Mouse (Mus musculus) heart, embryonic 12.5 days (tissue): Measurements from ENCODE around the gene Tmem270. TPM values are rescaled to one million over a fixed set of nuclear protein-coding genes. Genes with fewer than 3 reads are reported as not detected.

ENCODE experiments used
- ATAC-seq: fragments of 200-750 bp; cut with Nextera tagmentation; 2 replicates; pipeline ENCODE4 v1.8.0; 2017; ENCODE audit warnings: moderate TSS enrichment, moderate library complexity; ENCODE audit not compliant: insufficient number of reproducible peaks, low FRiP score
- H3K27ac ChIP-seq: fragments of 300-500 bp; sonication (generic); 2 replicates; pipeline ENCODE4 v1.5.1; 2016; ENCODE audit warnings: mild to moderate bottlenecking, moderate library complexity; ENCODE audit not compliant: poor library complexity, severe bottlenecking
- H3K27me3 ChIP-seq: fragments of 300-500 bp; sonication (generic); replicated peaks from 2 replicates; pipeline ENCODE4 v1.6.1; 2016; ENCODE audit warnings: mild to moderate bottlenecking, moderate library complexity
- H3K36me3 ChIP-seq: fragments of 300-500 bp; sonication (generic); 2 replicates; pipeline ENCODE4 v1.6.1; 2016; ENCODE audit warnings: mild to moderate bottlenecking, moderate library complexity
- H3K4me1 ChIP-seq: fragments of 300-500 bp; sonication (generic); replicated peaks from 2 replicates; pipeline ENCODE4 v1.6.1; 2016; ENCODE audit warnings: mild to moderate bottlenecking
- H3K4me2 ChIP-seq: fragments of 300-500 bp; sonication (generic); 2 replicates; pipeline ENCODE4 v1.6.1; 2016; ENCODE audit warnings: mild to moderate bottlenecking, moderate library complexity
- H3K4me3 ChIP-seq: fragments of 300-500 bp; sonication (generic); 2 replicates; pipeline ENCODE4 v1.5.1; 2016; ENCODE audit warnings: mild to moderate bottlenecking
- H3K9ac ChIP-seq: fragments of 300-500 bp; sonication (generic); 2 replicates; pipeline ENCODE4 v1.6.1; 2016; ENCODE audit warnings: mild to moderate bottlenecking, moderate library complexity
- H3K9me3 ChIP-seq: fragments of 300-500 bp; sonication (generic); replicated peaks from 2 replicates; pipeline ENCODE4 v1.6.1; 2016; ENCODE audit warnings: mild to moderate bottlenecking, moderate library complexity
- WGBS: fragments of 180-500 bp; shearing (Covaris S2); methylation state at CpG from one replicate; pipeline ENCODE4 v1.1.7; 2016; 5-methylcytosine and 5-hydroxymethylcytosine counted together
- polyA plus RNA-seq: library from polyadenylated mRNA; unstranded; fragments of >200 nt; fragmentation: Nextera tagmentation; extraction: Ambion mirVana; gene quantifications from 2 replicates; pipeline ENCODE4 v1.2.1, GENCODE M21; 2016

Tmem270 gene
- polyA plus RNA-seq, 1 experiment from 2014 or later = not detected

DNA sequence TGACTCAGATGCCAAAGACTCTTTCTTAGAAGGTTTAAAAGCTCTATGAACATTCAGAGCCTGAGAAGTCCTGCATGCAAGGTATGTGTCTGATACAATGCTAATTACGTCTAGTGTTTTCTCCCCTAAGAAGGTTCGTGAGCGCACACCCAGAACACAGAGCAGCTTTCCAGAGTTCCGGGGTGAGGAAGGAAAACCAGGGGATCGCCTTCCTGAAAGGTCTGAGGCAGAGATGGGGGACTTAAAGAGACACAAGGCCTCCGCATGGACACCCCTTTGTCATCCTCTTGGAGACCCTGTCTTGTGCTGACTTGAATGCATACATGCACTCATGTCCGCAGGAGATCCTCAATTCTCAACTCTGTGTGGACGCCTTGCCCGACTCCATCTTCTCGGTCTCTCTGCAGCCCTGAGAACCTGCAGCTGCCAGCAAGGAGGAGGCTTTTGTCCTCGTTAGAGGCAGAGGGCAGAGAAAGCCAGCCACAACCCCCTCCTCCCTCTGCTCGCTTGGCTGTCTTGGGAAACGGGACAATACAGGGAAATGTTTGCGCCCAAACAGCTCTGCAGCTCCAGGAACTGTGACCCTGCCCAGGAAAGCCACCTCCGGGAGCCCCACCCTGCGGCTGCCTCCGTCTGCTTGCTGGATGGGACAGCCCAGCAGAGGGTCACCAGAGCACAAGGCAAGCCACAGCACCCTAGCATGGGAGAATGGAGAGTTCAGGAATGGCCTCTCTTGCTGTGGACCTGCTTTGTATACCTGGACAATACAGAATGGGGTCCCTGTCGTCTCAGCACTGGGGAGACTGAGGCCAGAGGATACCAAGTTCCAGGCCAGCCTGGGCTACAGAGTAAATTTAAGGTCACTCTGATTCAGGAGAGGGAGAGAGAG is 18.8 kb downstream of the Tmem270 start:
- Histone ChIP-seq H3K4me2 (no peak overlapping the region), H3K36me3 (no peaks in the 10 kb centered on the region), H3K9ac (no peak overlapping the region), H3K27me3 (no peaks in the 10 kb centered on the region), H3K27ac (peak overlapping the region; percentile 42), H3K9me3 (no peaks in the 10 kb centered on the region), H3K4me3 (no peak overlapping the region), H3K4me1 (0 out of 2 replicates have a peak, but pooled peaks cover 11% of the 10 kb centered on the region)
- ATAC-seq = peak; percentile 68
- 58% methylated on average over 18 of the region's 18 CpGs for WGBS

DNA sequence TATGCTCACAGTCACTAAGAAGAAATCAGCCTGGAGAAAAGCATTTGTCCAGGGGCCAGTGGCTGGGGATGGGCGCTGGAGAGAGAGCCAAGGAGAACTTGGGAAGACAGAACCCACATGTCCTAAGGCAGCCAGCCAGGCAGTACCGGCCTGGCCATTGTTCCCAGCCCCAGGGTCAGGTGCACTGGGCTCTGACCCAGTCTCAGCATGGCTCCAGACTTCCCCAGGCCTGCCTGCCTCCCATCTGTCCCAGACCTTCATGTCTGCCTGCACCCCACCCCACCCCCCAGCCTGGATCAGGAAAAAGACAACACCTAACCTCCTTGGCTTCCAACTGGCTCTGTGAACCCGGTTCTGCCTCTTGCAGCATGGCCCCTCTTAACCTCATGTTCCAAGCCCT is 23.5 kb downstream of the Tmem270 start:
- WGBS = 85% methylated on average over 3 of the region's 3 CpGs
- no peak overlapping the region for H3K4me2 ChIP-seq
- no peak for ATAC-seq
- H3K4me1 ChIP-seq = no peaks in the 10 kb centered on the region
- H3K9ac ChIP-seq = no peak overlapping the region
- H3K9me3 ChIP-seq = peaks cover 9% of the 10 kb centered on the region
- peaks cover 3% of the 10 kb centered on the region; the same call in 1 of the 2 replicates for H3K27me3 ChIP-seq
- H3K4me3 ChIP-seq = no peak overlapping the region
- H3K27ac ChIP-seq = no peak overlapping the region
- H3K36me3 ChIP-seq = no peaks in the 10 kb centered on the region

DNA sequence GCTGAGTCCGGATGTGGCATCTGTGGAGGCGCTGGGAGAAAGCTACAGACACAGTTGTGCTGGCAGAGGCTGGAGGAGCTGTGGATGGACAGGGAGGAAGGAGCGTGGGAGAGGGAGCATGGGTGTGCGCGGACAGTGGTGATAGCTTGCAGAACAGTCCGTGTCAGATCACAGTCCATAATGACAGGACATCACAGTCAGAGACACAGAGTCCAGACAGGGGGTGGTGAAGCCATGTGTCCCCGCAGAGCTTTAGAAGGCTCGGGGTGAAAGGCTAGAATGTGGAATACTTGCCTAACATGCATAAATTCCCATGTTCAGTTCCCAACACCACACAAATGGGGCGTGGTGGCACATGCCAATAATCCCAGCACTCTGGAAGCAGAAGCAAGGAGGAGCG is 29.7 kb downstream of the Tmem270 start:
- 49% methylated on average over 10 of the region's 10 CpGs for WGBS
- Histone ChIP-seq H3K36me3 (no peaks in the 10 kb centered on the region), H3K27me3 (peaks cover 3% of the 10 kb centered on the region; the same call in 1 of the 2 replicates), H3K9ac (no peak overlapping the region), H3K27ac (no peak overlapping the region), H3K4me2 (no peak overlapping the region), H3K4me3 (no peak overlapping the region), H3K4me1 (peaks cover 3% of the 10 kb centered on the region), H3K9me3 (peaks cover 9% of the 10 kb centered on the region)
- no peak for ATAC-seq

DNA sequence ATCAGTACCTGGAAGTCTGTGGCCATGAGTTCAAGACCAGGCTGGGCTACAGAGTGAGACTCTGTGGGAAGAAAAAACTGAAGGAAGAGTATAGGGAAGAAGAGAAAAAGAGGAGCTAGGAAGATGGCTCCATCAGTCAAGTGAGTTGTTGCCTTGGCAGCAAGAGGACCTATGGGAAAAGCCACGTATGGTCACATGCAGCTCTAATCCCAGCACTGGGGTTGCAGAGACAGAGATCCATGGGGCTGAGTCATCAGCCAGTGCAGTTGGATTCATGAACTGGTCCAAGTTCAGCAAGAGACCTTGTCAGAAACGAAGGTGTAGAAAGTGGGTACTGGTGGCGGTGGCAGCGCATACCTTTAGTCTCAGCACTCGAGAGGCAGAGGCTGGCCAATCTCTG is 31.3 kb downstream of the Tmem270 start:
- no peak overlapping the region for H3K9ac ChIP-seq
- 79% methylated on average over 5 of the region's 5 CpGs for WGBS
- no peak overlapping the region for H3K27ac ChIP-seq
- no peak for ATAC-seq
- no peaks in the 10 kb centered on the region for H3K9me3 ChIP-seq
- no peak overlapping the region for H3K4me2 ChIP-seq
- H3K4me3 ChIP-seq = no peak overlapping the region
- H3K27me3 ChIP-seq = peaks cover 3% of the 10 kb centered on the region; the same call in 1 of the 2 replicates
- H3K36me3 ChIP-seq = no peaks in the 10 kb centered on the region
- peaks cover 3% of the 10 kb centered on the region for H3K4me1 ChIP-seq

DNA sequence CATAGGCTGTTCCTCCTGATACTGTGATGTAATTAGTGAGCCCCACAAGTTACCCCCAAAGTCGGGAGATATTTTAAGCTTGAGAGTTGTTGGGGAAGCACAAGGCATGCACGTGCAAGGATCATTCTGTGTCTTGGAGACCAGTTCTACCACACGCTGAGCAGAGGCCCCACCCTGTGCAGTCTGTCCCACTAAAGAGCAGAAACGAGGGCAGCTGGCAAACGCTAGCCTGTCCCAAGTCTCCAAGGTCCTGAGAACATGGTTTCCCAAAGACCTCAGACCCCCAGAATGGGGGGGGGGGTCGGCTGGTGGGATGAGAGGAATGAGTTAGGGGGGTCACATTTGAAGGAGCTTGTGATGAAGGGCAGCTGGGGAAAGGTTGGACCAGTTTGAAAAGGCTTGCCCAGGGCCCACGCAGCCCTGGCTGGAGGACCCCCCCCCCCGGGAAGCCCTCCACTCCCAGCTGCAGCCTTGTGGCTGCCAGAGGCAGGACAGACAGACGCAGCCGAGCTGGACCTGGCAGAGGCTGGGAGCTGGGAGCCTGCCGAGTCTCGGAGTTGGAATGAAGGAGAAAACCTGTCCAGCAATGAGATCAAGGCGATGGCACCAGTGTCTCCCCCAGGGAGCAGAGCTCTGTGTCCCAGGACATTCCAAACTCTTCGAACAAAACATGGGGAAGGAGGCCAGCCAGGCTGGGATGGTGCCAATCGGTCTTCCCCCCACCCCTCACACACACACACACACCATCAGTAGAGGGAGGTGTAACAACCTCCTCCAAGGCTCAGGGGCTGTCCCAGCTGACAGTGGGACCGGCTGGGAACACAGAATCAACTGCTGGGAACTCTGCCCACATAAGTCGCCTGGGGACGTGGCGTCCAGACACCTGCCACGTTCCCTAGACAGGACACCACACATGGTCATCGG is 32.3 kb downstream of the Tmem270 start:
- WGBS = 68% methylated on average over 21 of the region's 21 CpGs

DNA sequence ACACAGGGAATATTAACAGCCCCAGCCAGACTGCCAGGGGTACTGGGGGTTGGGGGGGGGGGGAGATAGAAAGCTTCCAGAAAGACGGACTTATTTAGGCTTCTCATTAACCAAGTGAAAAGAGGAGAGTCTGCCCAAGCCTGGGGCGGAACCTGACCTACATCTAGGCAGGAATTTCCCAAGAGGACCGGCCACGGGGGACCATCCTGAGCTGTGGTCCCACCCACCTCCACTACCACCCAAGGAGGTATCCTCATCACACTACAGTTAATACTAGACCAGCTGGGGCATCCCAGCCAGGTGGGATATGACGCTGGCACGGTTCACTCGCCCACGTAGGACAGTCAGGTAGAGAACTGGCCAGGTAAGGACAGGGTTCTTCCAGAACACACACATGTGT is 33.5 kb downstream of the Tmem270 start:
- H3K27ac ChIP-seq = no peak overlapping the region
- no peak overlapping the region for H3K9ac ChIP-seq
- H3K36me3 ChIP-seq = no peaks in the 10 kb centered on the region
- ATAC-seq = peak; percentile 53; the same call in 1 of the 2 replicates
- H3K9me3 ChIP-seq = no peaks in the 10 kb centered on the region
- H3K4me3 ChIP-seq = no peak overlapping the region
- no peak overlapping the region for H3K4me2 ChIP-seq
- H3K4me1 ChIP-seq = peaks cover 4% of the 10 kb centered on the region
- WGBS = 80% methylated on average over 8 of the region's 8 CpGs
- H3K27me3 ChIP-seq = no peaks in the 10 kb centered on the region; the same call in 1 of the 2 replicates

More for the DNA sequence above, 32.3 kb downstream of the Tmem270 start:
- Histone ChIP-seq H3K4me2 (no peak overlapping the region), H3K4me1 (peaks cover 3% of the 10 kb centered on the region), H3K27me3 (peaks cover 3% of the 10 kb centered on the region; the same call in 1 of the 2 replicates), H3K4me3 (no peak overlapping the region), H3K9me3 (no peaks in the 10 kb centered on the region), H3K27ac (no peak overlapping the region), H3K36me3 (no peaks in the 10 kb centered on the region), H3K9ac (no peak overlapping the region)
- no peak for ATAC-seq

DNA sequence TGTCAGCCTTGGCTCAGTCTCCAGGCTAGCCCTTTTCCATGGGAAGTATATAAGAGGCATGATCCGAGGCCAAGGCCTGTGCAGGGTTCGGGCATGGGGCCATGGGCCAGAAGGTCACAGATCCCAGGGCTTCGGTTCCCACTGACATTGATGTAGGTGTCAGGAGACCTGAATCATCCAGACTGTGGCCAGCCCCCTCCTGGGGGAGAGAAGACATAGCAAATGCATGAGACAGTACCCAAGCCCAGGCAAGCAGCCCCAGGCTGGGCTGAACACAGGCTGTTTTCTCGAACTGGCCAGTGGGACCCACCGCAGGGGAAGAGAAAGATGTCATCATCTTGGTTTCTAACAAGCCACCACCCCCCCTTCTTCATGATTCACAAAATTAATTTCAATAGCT is 33.9 kb downstream of the Tmem270 start:
- H3K36me3 ChIP-seq = no peaks in the 10 kb centered on the region
- no peak overlapping the region for H3K4me2 ChIP-seq
- no peak for ATAC-seq
- no peaks in the 10 kb centered on the region for H3K9me3 ChIP-seq
- no peak overlapping the region for H3K9ac ChIP-seq
- peaks cover 9% of the 10 kb centered on the region for H3K4me1 ChIP-seq
- WGBS = 71% methylated on average over 5 of the region's 5 CpGs
- no peaks in the 10 kb centered on the region; the same call in 1 of the 2 replicates for H3K27me3 ChIP-seq
- no peak overlapping the region for H3K27ac ChIP-seq
- no peak overlapping the region for H3K4me3 ChIP-seq

DNA sequence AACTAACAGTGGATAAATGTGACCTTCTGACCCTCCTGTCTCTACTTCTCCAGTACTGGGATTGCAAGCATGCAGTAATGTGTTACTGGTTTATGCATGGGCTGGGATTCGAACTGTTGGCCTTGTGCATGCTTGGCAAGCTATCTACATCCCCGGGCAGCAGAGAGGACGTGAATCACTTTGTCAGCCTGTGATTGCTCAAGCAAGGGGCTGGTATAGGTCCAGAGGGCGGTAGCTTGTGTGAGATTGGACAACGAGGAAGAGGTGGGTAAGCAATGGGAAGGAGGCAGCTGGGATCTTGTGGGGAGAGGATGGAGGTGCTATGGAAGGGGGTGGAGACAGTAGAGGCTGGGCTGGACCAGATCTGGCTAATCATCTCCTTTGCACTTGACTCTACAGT is 38.0 kb downstream of the Tmem270 start:
- ATAC-seq = no peak

DNA sequence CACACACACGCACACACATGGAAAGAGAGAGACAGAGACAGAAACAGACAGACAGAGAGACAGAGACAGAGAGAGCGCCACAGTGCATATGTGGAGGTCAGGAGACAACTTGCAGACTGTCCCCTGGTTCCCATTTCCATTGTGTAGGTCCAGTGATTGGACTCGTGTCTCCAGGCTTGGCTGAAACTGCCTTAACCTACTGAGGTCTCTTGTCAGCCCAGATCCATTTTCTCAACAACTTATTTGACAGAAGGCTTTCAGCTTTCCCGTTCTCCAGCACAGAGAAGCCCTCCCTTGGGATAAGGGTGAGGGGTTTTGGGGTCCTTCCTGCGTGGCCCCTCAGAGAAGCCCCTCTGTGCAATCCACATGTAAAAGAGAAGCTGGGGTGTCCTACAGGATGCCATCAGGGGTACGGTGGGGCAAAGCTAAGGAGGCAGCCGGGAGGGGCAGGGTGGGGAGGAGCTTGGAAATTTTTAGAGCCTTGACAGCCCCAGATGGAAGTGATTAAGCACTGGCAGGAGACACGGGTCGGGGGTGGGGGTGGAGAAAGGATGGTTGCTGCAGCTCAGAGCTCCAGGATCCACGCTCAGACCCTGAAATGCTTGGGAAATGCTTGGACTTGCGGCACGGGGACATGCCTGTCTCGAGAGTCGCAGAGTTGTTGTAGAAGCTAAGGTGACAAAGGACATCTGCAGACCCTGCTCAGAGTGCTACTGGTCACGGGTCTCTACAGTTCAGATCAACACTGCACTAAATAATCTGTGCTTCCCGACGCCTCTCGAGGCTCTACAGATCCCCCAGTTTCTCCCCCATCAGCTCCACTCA is 39.0 kb downstream of the Tmem270 start:
- no peaks in the 10 kb centered on the region for H3K36me3 ChIP-seq
- H3K4me1 ChIP-seq = peaks cover 17% of the 10 kb centered on the region
- no peak overlapping the region for H3K27ac ChIP-seq
- no peak overlapping the region for H3K9ac ChIP-seq
- 29% methylated on average over 18 of the region's 18 CpGs for WGBS
- no peaks in the 10 kb centered on the region for H3K9me3 ChIP-seq
- no peak for ATAC-seq
- H3K27me3 ChIP-seq = no peaks in the 10 kb centered on the region
- H3K4me2 ChIP-seq = peak overlapping the region; percentile 23
- H3K4me3 ChIP-seq = no peak overlapping the region

More for the DNA sequence above, 38.0 kb downstream of the Tmem270 start:
- no peaks in the 10 kb centered on the region for H3K27me3 ChIP-seq
- H3K4me3 ChIP-seq = no peak overlapping the region
- no peak overlapping the region for H3K9ac ChIP-seq
- H3K4me1 ChIP-seq = peaks cover 17% of the 10 kb centered on the region
- 67% methylated on average over 5 of the region's 5 CpGs for WGBS
- no peaks in the 10 kb centered on the region for H3K9me3 ChIP-seq
- H3K4me2 ChIP-seq = no peak overlapping the region
- H3K27ac ChIP-seq = no peak overlapping the region
- no peaks in the 10 kb centered on the region for H3K36me3 ChIP-seq

DNA sequence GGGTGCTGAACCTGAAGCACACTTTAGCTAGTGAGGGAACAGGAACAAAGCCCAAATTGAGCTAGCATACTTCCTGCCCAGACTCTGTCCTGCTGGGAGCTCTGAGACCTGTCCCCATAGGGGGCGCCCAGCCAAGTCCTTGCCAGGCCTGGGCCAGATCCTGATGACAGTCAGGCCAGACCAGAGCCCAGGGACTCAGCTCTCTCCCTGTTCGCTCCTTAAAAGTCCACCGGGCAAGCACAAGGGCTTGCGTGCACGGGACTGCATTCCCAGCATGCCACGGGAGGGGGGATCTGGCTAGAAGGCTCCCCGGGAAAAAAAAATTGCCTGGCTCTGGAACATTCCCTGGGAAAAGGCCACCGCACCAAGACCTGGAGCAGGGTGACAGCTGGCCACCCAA is 41.4 kb downstream of the Tmem270 start:
- Histone ChIP-seq H3K36me3 (no peaks in the 10 kb centered on the region), H3K9me3 (no peaks in the 10 kb centered on the region), H3K27ac (peak overlapping the region; percentile 24; the same call in 1 of the 2 replicates), H3K4me3 (no peak overlapping the region), H3K4me1 (peaks cover 21% of the 10 kb centered on the region), H3K4me2 (no peak overlapping the region), H3K27me3 (no peaks in the 10 kb centered on the region), H3K9ac (no peak overlapping the region)
- no peak; the same call in 1 of the 2 replicates for ATAC-seq
- 34% methylated on average over 8 of the region's 8 CpGs for WGBS
